Mouse (Mus musculus): ENCODE measurements around the gene BC051142. TPM values are rescaled to one million over a fixed set of nuclear protein-coding genes. Genes with fewer than 3 reads are reported as not detected.

Gene BC051142
- polyA plus RNA-seq, 1 experiment from 2014 or later: 0.94 TPM

- DNase-seq (ENCODE audit: low spot score): no peak
Measured at GRCm38 (mm10) chr17:34507591-34507990, 109.0 kb downstream of the BC051142 start.

Other genes starting within 250 kb of the BC051142 start
- 39.8 and 42.2 TPM in 2 replicates for gene H2-DMb1, start 245.7 kb upstream of the BC051142 start, polyA plus RNA-seq (2015; fragmentation: Nextera tagmentation; extraction: Ambion mirVana)
- gene Tap1, start 211.3 kb upstream of the BC051142 start, polyA plus RNA-seq (2015; fragmentation: Nextera tagmentation; extraction: Ambion mirVana): 81.6 and 87.3 TPM in 2 replicates
- gene Psmb9, start 211.1 kb upstream of the BC051142 start, polyA plus RNA-seq (2015; fragmentation: Nextera tagmentation; extraction: Ambion mirVana): 251 and 261 TPM in 2 replicates
- gene Psmb8, start 201.1 kb upstream of the BC051142 start, polyA plus RNA-seq (2015; fragmentation: Nextera tagmentation; extraction: Ambion mirVana): 875 and 899 TPM in 2 replicates
- 140 and 153 TPM in 2 replicates for gene Tap2, start 195.3 kb upstream of the BC051142 start, polyA plus RNA-seq (2015; fragmentation: Nextera tagmentation; extraction: Ambion mirVana)
- 2.6 and 2.8 TPM in 2 replicates for gene H2-Ob, start 159.9 kb upstream of the BC051142 start, polyA plus RNA-seq (2015; fragmentation: Nextera tagmentation; extraction: Ambion mirVana)
- 1,510 and 1,544 TPM in 2 replicates for gene H2-Ab1, start 141.1 kb upstream of the BC051142 start, polyA plus RNA-seq (2015; fragmentation: Nextera tagmentation; extraction: Ambion mirVana)
- 991 and 995 TPM in 2 replicates for gene H2-Aa, start 111.0 kb upstream of the BC051142 start, polyA plus RNA-seq (2015; fragmentation: Nextera tagmentation; extraction: Ambion mirVana)
- 574 and 589 TPM in 2 replicates for gene H2-Eb1, start 93.0 kb upstream of the BC051142 start, polyA plus RNA-seq (2015; fragmentation: Nextera tagmentation; extraction: Ambion mirVana)
- gene H2-Eb2, start 73.2 kb upstream of the BC051142 start, polyA plus RNA-seq (2015; fragmentation: Nextera tagmentation; extraction: Ambion mirVana): 2.3 and 3.1 TPM in 2 replicates
- gene Btnl2, start 44.0 kb upstream of the BC051142 start, polyA plus RNA-seq (2015; fragmentation: Nextera tagmentation; extraction: Ambion mirVana): 0.22 and 0.27 TPM in 2 replicates
- 0.27 and 0.29 TPM in 2 replicates for gene Btnl1, start 21.7 kb upstream of the BC051142 start, polyA plus RNA-seq (2015; fragmentation: Nextera tagmentation; extraction: Ambion mirVana)
- 0.09 and 0.13 TPM in 2 replicates for gene Btnl4, start 78.5 kb downstream of the BC051142 start, polyA plus RNA-seq (2015; fragmentation: Nextera tagmentation; extraction: Ambion mirVana)
- gene Btnl6, start 118.5 kb downstream of the BC051142 start, polyA plus RNA-seq (2015; fragmentation: Nextera tagmentation; extraction: Ambion mirVana): 0.12 and 0.20 TPM in 2 replicates
- gene Notch4, start 165.4 kb downstream of the BC051142 start, polyA plus RNA-seq (2015; fragmentation: Nextera tagmentation; extraction: Ambion mirVana): 1.4 and 2.0 TPM in 2 replicates
- 228 and 241 TPM in 2 replicates for gene Gpsm3, start 191.0 kb downstream of the BC051142 start, polyA plus RNA-seq (2015; fragmentation: Nextera tagmentation; extraction: Ambion mirVana)
- 10.4 and 13.3 TPM in 2 replicates for gene Pbx2, start 192.4 kb downstream of the BC051142 start, polyA plus RNA-seq (2015; fragmentation: Nextera tagmentation; extraction: Ambion mirVana)
- 2.5 and 4.0 TPM in 2 replicates for gene Ager, start 199.0 kb downstream of the BC051142 start, polyA plus RNA-seq (2015; fragmentation: Nextera tagmentation; extraction: Ambion mirVana)
- gene Rnf5, start 204.9 kb downstream of the BC051142 start, polyA plus RNA-seq (2015; fragmentation: Nextera tagmentation; extraction: Ambion mirVana): 135 and 144 TPM in 2 replicates
- 37.5 and 44.9 TPM in 2 replicates for gene Agpat1, start 205.4 kb downstream of the BC051142 start, polyA plus RNA-seq (2015; fragmentation: Nextera tagmentation; extraction: Ambion mirVana)
- gene Egfl8, start 217.2 kb downstream of the BC051142 start, polyA plus RNA-seq (2015; fragmentation: Nextera tagmentation; extraction: Ambion mirVana): 3.1 and 3.3 TPM in 2 replicates
- gene Ppt2, start 229.7 kb downstream of the BC051142 start, polyA plus RNA-seq (2015; fragmentation: Nextera tagmentation; extraction: Ambion mirVana): 38.4 and 45.5 TPM in 2 replicates
- 37.4 and 39.4 TPM in 2 replicates for gene Prrt1, start 230.7 kb downstream of the BC051142 start, polyA plus RNA-seq (2015; fragmentation: Nextera tagmentation; extraction: Ambion mirVana)
- 12.5 TPM in 2 replicates for gene Fkbpl, start 245.9 kb downstream of the BC051142 start, polyA plus RNA-seq (2015; fragmentation: Nextera tagmentation; extraction: Ambion mirVana)
- 56.6 and 60.8 TPM in 2 replicates for gene Atf6b, start 248.3 kb downstream of the BC051142 start, polyA plus RNA-seq (2015; fragmentation: Nextera tagmentation; extraction: Ambion mirVana)

All from thymus, postnatal 0 days (tissue).